Mouse (Mus musculus) cerebellum, adult 2 months (tissue): Measurements from ENCODE around the gene Asxl2.

Experiments
- CTCF ChIP-seq: fragments of 200-500 bp; IDR thresholded peaks from 2 replicates; pipeline ENCODE4 v1.5.1; 2011; ENCODE audit warnings: low read depth, mild to moderate bottlenecking, control low read depth, low read length, moderate library complexity, borderline replicate concordance; ENCODE audit not compliant: insufficient read depth
- POLR2A ChIP-seq: fragments of 200-500 bp; IDR thresholded peaks from 2 replicates; pipeline ENCODE4 v1.6.1; 2011; ENCODE audit warnings: low read length, control low read depth, borderline replicate concordance; ENCODE audit not compliant: insufficient read depth

DNA sequence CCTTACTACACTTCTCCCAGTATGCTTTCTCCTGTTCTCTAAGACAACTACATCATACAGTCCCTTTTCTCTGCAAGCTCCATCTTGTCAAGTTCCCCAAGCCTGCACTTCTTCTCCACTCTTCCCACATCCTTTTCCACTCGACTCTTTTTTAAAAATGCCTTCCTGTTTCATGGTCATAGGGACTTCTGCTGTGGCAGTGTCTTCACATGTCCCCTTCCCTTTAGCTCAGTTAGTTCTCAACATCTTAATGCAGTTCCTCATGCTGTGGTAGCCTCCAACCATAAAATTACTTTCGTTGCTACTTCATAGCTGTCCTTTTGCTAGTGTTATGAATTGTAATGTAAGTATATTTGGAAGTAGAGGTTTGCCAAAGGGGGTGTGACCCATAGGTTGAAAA, 6.1 kb upstream of the Asxl2 start:
- no peak for TF ChIP-seq CTCF
- TF ChIP-seq POLR2A, result no peak
